Mouse (Mus musculus) neural tube, embryonic 15.5 days (tissue): ENCODE measurements around the gene Iba57. TPM values are rescaled to one million over a fixed set of nuclear protein-coding genes. Genes with fewer than 3 reads are reported as not detected.

ENCODE experiments used
- ATAC-seq: fragments of 200-750 bp; cut with Nextera tagmentation; 2 replicates; pipeline ENCODE4 v1.8.0; 2017; ENCODE audit warnings: mild to moderate bottlenecking, moderate TSS enrichment, moderate library complexity; ENCODE audit not compliant: low FRiP score
- H3K27ac ChIP-seq: fragments of 300-500 bp; sonication (generic); replicated peaks from 2 replicates; pipeline ENCODE4 v1.5.1; 2015; ENCODE audit warnings: mild to moderate bottlenecking, inconsistent platforms
- H3K27me3 ChIP-seq: fragments of 300-500 bp; sonication (generic); replicated peaks from 2 replicates; pipeline ENCODE4 v1.6.1; 2015; ENCODE audit warnings: inconsistent platforms
- H3K36me3 ChIP-seq: fragments of 300-500 bp; sonication (generic); 2 replicates; pipeline ENCODE4 v1.6.1; 2015; ENCODE audit warnings: inconsistent platforms
- H3K4me1 ChIP-seq: fragments of 300-500 bp; sonication (generic); 2 replicates; pipeline ENCODE4 v1.6.1; 2015; ENCODE audit warnings: inconsistent platforms
- H3K4me2 ChIP-seq: fragments of 300-500 bp; sonication (generic); 2 replicates; pipeline ENCODE4 v1.6.1; 2015; ENCODE audit warnings: inconsistent platforms, mild to moderate bottlenecking, moderate library complexity
- H3K4me3 ChIP-seq: fragments of 300-500 bp; sonication (generic); replicated peaks from 2 replicates; pipeline ENCODE4 v1.5.1; 2015; ENCODE audit warnings: mild to moderate bottlenecking, inconsistent platforms
- H3K9ac ChIP-seq: fragments of 300-500 bp; sonication (generic); replicated peaks from 2 replicates; pipeline ENCODE4 v1.6.1; 2015; ENCODE audit warnings: mild to moderate bottlenecking, inconsistent platforms
- H3K9me3 ChIP-seq: fragments of 300-500 bp; sonication (generic); replicated peaks from 2 replicates; pipeline ENCODE4 v1.6.1; 2016; ENCODE audit warnings: inconsistent platforms
- WGBS: fragments of 180-500 bp; shearing (Covaris S2); methylation state at CpG from one replicate; pipeline ENCODE4 v1.1.7; 2015; ENCODE audit warnings: mixed read lengths; 5-methylcytosine and 5-hydroxymethylcytosine counted together
- polyA plus RNA-seq: library from polyadenylated mRNA; unstranded; fragments of >200 nt; fragmentation: Nextera tagmentation; extraction: Ambion mirVana; gene quantifications from 2 replicates; pipeline ENCODE4 v1.2.1, GENCODE M21; 2015

Iba57 gene
- polyA plus RNA-seq, 1 experiment from 2014 or later = 8.3 TPM

DNA sequence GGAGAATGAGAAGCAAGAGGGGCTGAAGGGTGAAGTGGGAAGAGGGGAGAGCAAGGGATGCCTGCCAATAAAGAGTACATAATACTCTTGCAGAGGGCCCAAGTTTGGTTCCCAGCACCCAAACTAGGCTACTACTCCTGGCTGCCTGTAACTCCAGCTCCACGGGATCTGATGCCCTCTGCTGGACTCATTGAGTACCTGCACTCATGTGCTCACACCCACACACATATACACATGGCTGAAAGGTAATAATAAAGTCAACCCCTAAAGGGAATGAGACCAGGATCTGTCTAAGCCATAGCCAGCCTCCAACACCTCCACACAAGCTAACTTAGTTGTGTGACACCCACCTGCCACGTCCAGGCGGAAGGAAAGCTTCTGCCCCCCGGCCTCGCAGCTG is 57.6 kb downstream of the Iba57 start:
- Histone ChIP-seq H3K27ac (no peak overlapping the region), H3K9ac (no peak overlapping the region), H3K9me3 (no peaks in the 10 kb centered on the region), H3K4me1 (no peaks in the 10 kb centered on the region), H3K27me3 (no peaks in the 10 kb centered on the region), H3K36me3 (no peaks in the 10 kb centered on the region), H3K4me2 (no peak overlapping the region), H3K4me3 (no peak overlapping the region)
- WGBS = 92% methylated on average over 5 of the region's 5 CpGs
- ATAC-seq = no peak

Other genes with a start within 250 kb of the Iba57 start
- gene Btnl10, start 245.8 kb downstream of the Iba57 start, polyA plus RNA-seq = 0.10 TPM in 1 of 2 replicates, not detected in the other
- 559 and 636 TPM in 2 replicates for gene Rnf187, start 224.8 kb downstream of the Iba57 start, polyA plus RNA-seq
- 184 and 262 TPM in 2 replicates for gene Hist3h2ba, start 214.8 kb downstream of the Iba57 start, polyA plus RNA-seq
- gene Hist3h2a, start 209.1 kb downstream of the Iba57 start, polyA plus RNA-seq = 66.5 and 86.3 TPM in 2 replicates
- 1.1 TPM in 2 replicates for gene Trim17, start 209.1 kb downstream of the Iba57 start, polyA plus RNA-seq
- 22.2 and 22.5 TPM in 2 replicates for gene Trim11, start 185.6 kb downstream of the Iba57 start, polyA plus RNA-seq
- gene Obscn, start 27.3 kb downstream of the Iba57 start, polyA plus RNA-seq = 0.72 and 0.91 TPM in 2 replicates
- 0.29 and 0.42 TPM in 2 replicates for gene Gjc2, start 19.5 kb upstream of the Iba57 start, polyA plus RNA-seq
- gene Guk1, start 28.5 kb upstream of the Iba57 start, polyA plus RNA-seq = 225 and 262 TPM in 2 replicates
- gene Mrpl55, start 38.7 kb upstream of the Iba57 start, polyA plus RNA-seq = 99.3 and 103 TPM in 2 replicates
- gene 2310033P09Rik, start 44.6 kb upstream of the Iba57 start, polyA plus RNA-seq = 27.3 and 28.6 TPM in 2 replicates
- gene Arf1, start 64.5 kb upstream of the Iba57 start, polyA plus RNA-seq = 645 and 662 TPM in 2 replicates
- 0.14 and 0.35 TPM in 2 replicates for gene Wnt3a, start 127.0 kb upstream of the Iba57 start, polyA plus RNA-seq
- gene Wnt9a, start 143.2 kb upstream of the Iba57 start, polyA plus RNA-seq = 2.6 and 3.0 TPM in 2 replicates
- gene Prss38, start 211.9 kb upstream of the Iba57 start, polyA plus RNA-seq = not detected in 2 replicates